Mouse (Mus musculus): Measurements from ENCODE around the gene Trp53bp2. TPM values are rescaled to one million over a fixed set of nuclear protein-coding genes. Genes with fewer than 3 reads are reported as not detected.

The Trp53bp2 gene
- polyA plus RNA-seq, 1 experiment, result 22.4 TPM

DNA sequence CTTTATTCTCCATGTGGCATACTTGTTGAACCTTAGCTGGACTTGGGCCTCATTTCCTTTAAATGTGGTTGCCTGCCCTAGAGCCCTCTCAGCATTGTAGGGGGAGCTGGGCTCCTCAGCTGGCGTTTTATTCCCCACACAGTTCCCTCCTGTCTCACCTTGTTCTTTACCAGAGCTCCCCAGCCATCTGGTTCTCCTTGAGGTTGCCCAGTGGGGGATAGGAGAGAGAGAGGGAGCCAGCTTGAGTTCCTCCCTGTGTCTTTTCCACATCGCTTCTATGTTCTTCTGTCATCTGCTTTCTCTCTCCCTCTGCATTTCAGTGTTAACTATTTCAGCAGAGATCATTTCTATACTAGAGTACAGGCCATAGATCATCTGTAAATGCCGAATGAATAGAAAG lies 16.2 kb downstream of the Trp53bp2 start:
- WGBS, result 91% methylated on average over 3 of the region's 3 CpGs
- TF ChIP-seq CTCF (IDR thresholded peaks at IDR 0.05; ENCODE audit: extremely low read depth, insufficient read length, insufficient replicate concordance, low read depth, low read length) (no peak), POLR2A (IDR thresholded peaks at IDR 0.05; ENCODE audit: low read depth, low read length) (no peak)
- Histone ChIP-seq H3K4me3 (ENCODE audit: low read depth, low read length) (no peak overlapping the region), H3K36me3 (ENCODE audit: control insufficient read depth, insufficient read depth, low read length) (peaks cover 7% of the 10 kb centered on the region), H3K27me3 (ENCODE audit: control insufficient read depth, insufficient read depth, low read length) (no peaks in the 10 kb centered on the region), H3K27ac (ENCODE audit: insufficient read depth, low read depth, low read length) (no peak overlapping the region), H3K4me1 (ENCODE audit: control insufficient read depth, insufficient read depth, insufficient read length, low read length) (peaks cover 5% of the 10 kb centered on the region; the same call in 1 of the 2 replicates)

DNA sequence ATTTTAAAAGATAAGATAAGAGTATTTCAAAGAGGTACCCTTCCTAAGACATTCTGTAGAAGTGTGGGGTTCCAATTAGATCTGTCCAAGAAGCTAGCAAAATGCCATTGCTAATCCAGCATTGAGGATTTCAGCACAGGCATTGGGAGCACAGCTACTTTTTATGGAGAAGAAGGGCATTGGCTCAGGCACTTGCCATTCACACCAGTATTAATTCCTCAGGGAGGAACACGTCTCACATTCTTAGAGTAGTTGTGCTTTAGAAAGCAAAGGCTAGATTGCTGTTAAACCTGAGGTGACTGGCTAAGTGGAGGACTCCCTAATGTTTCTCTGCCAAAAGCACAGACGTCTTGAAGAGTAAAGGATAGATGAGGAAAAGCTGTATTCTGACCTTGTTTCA lies 17.5 kb downstream of the Trp53bp2 start:
- TF ChIP-seq POLR2A (IDR thresholded peaks at IDR 0.05; ENCODE audit: low read depth, low read length), result no peak
- TF ChIP-seq CTCF (IDR thresholded peaks at IDR 0.05; ENCODE audit: extremely low read depth, insufficient read length, insufficient replicate concordance, low read depth, low read length), result no peak
- Histone ChIP-seq H3K27ac (ENCODE audit: insufficient read depth, low read depth, low read length) (no peak overlapping the region), H3K36me3 (ENCODE audit: control insufficient read depth, insufficient read depth, low read length) (peaks cover 11% of the 10 kb centered on the region), H3K4me3 (ENCODE audit: low read depth, low read length) (no peak overlapping the region), H3K4me1 (ENCODE audit: control insufficient read depth, insufficient read depth, insufficient read length, low read length) (peaks cover 5% of the 10 kb centered on the region; the same call in 1 of the 2 replicates), H3K27me3 (ENCODE audit: control insufficient read depth, insufficient read depth, low read length) (no peaks in the 10 kb centered on the region)
- WGBS, result 66% methylated on average over 2 of the region's 2 CpGs

DNA sequence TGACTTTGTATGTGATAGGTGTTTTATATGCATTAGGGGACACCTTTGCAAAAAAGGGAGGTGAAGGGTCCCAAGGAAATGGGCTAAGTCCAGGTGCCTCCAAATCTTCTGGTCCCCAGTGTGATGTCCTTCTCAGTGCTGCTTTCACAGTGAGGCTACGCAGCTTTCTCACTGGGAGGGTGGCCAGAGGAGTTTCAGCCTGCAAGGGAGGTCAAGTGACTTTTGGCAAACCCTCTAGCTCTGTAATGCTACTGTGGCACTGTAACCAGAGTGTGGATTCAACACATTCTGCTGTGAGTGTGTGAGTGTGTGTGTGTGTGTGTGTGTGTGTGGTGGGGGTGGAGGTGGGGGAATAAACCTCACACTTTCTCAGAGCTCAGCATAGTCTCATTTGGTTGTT lies 18.5 kb downstream of the Trp53bp2 start:
- 76% methylated on average over 1 of the region's 1 CpGs for WGBS
- H3K4me1 ChIP-seq (ENCODE audit: control insufficient read depth, insufficient read depth, insufficient read length, low read length), result peaks cover 5% of the 10 kb centered on the region; the same call in 1 of the 2 replicates
- no peak overlapping the region for H3K4me3 ChIP-seq (ENCODE audit: low read depth, low read length)
- H3K27me3 ChIP-seq (ENCODE audit: control insufficient read depth, insufficient read depth, low read length), result no peaks in the 10 kb centered on the region
- H3K36me3 ChIP-seq (ENCODE audit: control insufficient read depth, insufficient read depth, low read length), result peaks cover 18% of the 10 kb centered on the region
- TF ChIP-seq POLR2A (IDR thresholded peaks at IDR 0.05; ENCODE audit: low read depth, low read length) (no peak), CTCF (IDR thresholded peaks at IDR 0.05; ENCODE audit: extremely low read depth, insufficient read length, insufficient replicate concordance, low read depth, low read length) (no peak)
- H3K27ac ChIP-seq (ENCODE audit: insufficient read depth, low read depth, low read length), result no peak overlapping the region

DNA sequence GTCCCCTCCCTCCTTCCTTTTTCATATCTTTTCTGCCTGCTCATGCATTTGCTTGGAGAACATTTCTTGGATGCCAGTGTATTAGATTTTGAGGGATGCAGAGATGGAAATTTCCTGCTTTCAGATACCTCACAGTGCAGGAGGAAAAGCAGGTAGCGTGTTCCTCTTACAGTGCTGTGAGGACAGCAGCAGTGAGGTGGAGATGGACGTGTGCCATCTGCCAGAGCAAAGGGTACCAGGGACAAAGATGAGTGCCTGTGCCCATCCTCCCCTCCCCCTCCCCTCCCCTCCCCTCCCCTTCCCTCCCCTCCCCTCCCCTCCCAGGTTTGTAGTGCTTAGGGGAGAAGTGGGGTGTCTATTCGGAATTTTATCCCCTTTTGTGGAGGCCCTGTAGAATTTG lies 20.9 kb downstream of the Trp53bp2 start:
- 97% methylated on average over 3 of the region's 3 CpGs for WGBS
- Histone ChIP-seq H3K36me3 (ENCODE audit: control insufficient read depth, insufficient read depth, low read length) (peaks cover 30% of the 10 kb centered on the region), H3K4me1 (ENCODE audit: control insufficient read depth, insufficient read depth, insufficient read length, low read length) (peaks cover 5% of the 10 kb centered on the region; the same call in 1 of the 2 replicates), H3K4me3 (ENCODE audit: low read depth, low read length) (no peak overlapping the region), H3K27me3 (ENCODE audit: control insufficient read depth, insufficient read depth, low read length) (no peaks in the 10 kb centered on the region), H3K27ac (ENCODE audit: insufficient read depth, low read depth, low read length) (no peak overlapping the region)
- TF ChIP-seq CTCF (IDR thresholded peaks at IDR 0.05; ENCODE audit: extremely low read depth, insufficient read length, insufficient replicate concordance, low read depth, low read length) (no peak), POLR2A (IDR thresholded peaks at IDR 0.05; ENCODE audit: low read depth, low read length) (no peak)

DNA sequence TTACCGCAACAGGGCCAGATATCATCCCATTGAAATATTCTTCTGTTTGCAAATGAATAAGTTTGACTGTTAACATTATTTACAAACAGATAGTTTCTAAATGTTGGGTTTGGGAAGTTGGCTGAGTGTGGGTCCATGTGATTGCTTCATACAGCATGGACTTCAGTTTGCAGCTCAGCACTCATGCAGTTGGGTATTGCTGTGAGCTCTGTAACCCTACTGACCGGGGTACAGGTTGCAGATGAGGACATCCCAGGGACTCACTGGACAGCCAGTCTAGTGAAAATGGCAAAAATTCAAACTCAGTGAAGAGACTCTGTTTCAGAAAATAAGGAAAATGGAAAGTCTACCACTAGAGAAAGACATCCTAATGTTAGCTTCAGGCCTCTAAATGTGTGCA lies 21.7 kb downstream of the Trp53bp2 start:
- TF ChIP-seq CTCF (IDR thresholded peaks at IDR 0.05; ENCODE audit: extremely low read depth, insufficient read length, insufficient replicate concordance, low read depth, low read length) (no peak), POLR2A (IDR thresholded peaks at IDR 0.05; ENCODE audit: low read depth, low read length) (no peak)
- WGBS, result 92% methylated on average over 2 of the region's 2 CpGs
- Histone ChIP-seq H3K36me3 (ENCODE audit: control insufficient read depth, insufficient read depth, low read length) (peaks cover 36% of the 10 kb centered on the region), H3K27me3 (ENCODE audit: control insufficient read depth, insufficient read depth, low read length) (no peaks in the 10 kb centered on the region), H3K4me1 (ENCODE audit: control insufficient read depth, insufficient read depth, insufficient read length, low read length) (peaks cover 3% of the 10 kb centered on the region; the same call in 1 of the 2 replicates), H3K4me3 (ENCODE audit: low read depth, low read length) (no peak overlapping the region), H3K27ac (ENCODE audit: insufficient read depth, low read depth, low read length) (no peak overlapping the region)

DNA sequence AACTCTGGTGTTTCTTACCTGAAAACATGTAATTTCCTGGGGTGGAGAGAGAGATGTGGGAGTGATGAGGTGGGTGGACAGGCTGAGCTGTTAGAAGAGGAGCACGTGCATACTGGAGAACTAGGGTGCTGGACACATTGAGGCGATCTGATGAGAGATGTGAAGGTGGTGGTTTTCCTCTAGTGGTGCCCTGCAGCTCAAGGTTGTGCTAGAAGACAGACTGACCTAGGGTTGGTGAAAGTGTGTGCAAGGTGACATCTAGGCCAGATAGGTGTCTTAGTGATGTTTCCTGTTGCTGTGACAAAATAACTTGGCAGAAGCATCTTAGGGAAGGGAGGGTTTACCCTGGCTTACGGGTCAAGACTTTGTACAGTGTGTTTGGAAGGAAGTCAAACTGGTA lies 23.1 kb downstream of the Trp53bp2 start:
- no peaks in the 10 kb centered on the region for H3K27me3 ChIP-seq (ENCODE audit: control insufficient read depth, insufficient read depth, low read length)
- no peaks in the 10 kb centered on the region for H3K4me1 ChIP-seq (ENCODE audit: control insufficient read depth, insufficient read depth, insufficient read length, low read length)
- H3K36me3 ChIP-seq (ENCODE audit: control insufficient read depth, insufficient read depth, low read length), result peaks cover 39% of the 10 kb centered on the region
- no peak overlapping the region for H3K4me3 ChIP-seq (ENCODE audit: low read depth, low read length)
- WGBS, result 80% methylated on average over 3 of the region's 3 CpGs
- H3K27ac ChIP-seq (ENCODE audit: insufficient read depth, low read depth, low read length), result no peak overlapping the region
- no peak for TF ChIP-seq POLR2A (IDR thresholded peaks at IDR 0.05; ENCODE audit: low read depth, low read length)
- TF ChIP-seq CTCF (IDR thresholded peaks at IDR 0.05; ENCODE audit: extremely low read depth, insufficient read length, insufficient replicate concordance, low read depth, low read length), result no peak

DNA sequence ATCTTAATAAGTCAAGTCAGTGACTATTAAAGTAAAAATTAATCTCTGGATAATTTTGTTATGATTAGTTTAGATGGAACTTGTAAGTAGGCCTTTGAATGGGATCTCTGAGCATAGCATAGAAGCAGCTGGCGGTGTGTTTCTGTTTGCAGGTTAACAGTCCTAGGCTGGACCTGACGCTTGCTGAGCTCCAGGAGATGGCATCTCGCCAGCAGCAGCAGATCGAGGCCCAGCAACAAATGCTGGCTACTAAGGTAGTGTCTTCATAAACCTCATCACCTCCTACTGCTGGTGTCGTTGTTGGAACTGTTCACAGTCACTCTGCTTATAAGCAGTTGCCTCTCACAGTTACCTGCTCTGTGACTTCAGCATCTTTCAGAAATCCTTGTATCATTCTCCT lies 27.8 kb downstream of the Trp53bp2 start:
- no peaks in the 10 kb centered on the region for H3K4me1 ChIP-seq (ENCODE audit: control insufficient read depth, insufficient read depth, insufficient read length, low read length)
- H3K27ac ChIP-seq (ENCODE audit: insufficient read depth, low read depth, low read length), result no peak overlapping the region
- TF ChIP-seq POLR2A (IDR thresholded peaks at IDR 0.05; ENCODE audit: low read depth, low read length) (no peak), CTCF (IDR thresholded peaks at IDR 0.05; ENCODE audit: extremely low read depth, insufficient read length, insufficient replicate concordance, low read depth, low read length) (no peak)
- peaks cover 42% of the 10 kb centered on the region for H3K36me3 ChIP-seq (ENCODE audit: control insufficient read depth, insufficient read depth, low read length)
- WGBS, result 77% methylated on average over 5 of the region's 5 CpGs
- no peaks in the 10 kb centered on the region for H3K27me3 ChIP-seq (ENCODE audit: control insufficient read depth, insufficient read depth, low read length)
- H3K4me3 ChIP-seq (ENCODE audit: low read depth, low read length), result no peak overlapping the region

Data from small intestine, adult 2 months (tissue).